Comparison of ENCODE assay signal across 8 mouse cellular contexts in the genomic region with DNA sequence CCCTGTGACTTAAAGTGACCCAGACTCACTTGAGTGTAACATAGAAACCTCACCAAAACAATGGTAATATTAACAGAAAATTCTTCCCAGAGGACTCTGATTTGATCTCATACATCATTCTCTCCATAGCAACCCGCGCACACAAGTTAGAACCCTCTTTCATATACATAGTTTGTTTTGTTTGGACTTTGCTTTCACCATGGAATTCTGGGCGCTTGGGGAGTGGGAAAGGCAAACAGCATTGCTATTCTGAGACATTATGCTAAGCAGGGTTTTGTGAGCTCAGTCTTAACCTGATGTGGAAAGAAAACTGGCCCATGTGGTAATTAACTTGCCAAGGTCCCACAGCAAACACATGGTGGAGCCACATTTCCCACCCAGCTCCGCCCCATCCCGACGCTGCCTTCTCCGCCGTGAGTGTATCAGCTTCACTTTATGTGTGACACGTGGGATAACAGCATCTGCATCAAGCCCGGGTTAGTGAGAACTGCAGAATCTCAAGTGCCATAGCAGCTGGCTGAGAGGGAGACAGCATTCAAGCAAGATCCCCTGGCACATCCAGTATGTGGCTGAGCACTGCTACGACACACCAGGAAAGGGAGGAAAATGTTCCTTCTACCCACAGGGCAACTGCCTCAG. TPM values are rescaled to one million over a fixed set of nuclear protein-coding genes. Genes with fewer than 3 reads are reported as not detected.
A peak's percentile ranks its signal among the peaks of the same experiment; 100 is the strongest.
DNase-seq lines count a peak whose midpoint lies in the region; ATAC-seq lines count a peak whose summit lies in the region.

No protein-coding gene starts in this region.

- no peak overlapping the region for H3K4me3 ChIP-seq in embryonic facial prominence, embryonic 11.5 days (ENCODE audit: low read depth, low read length)
- no peak overlapping the region for H3K4me3 ChIP-seq in hindbrain, embryonic 16.5 days (ENCODE audit: low read length)
- no peak overlapping the region for H3K4me3 ChIP-seq in midbrain, embryonic 13.5 days (replicated peaks)

- no peak overlapping the region for H3K27ac ChIP-seq in embryonic facial prominence, embryonic 11.5 days (replicated peaks; ENCODE audit: low read depth, low read length)
- no peak overlapping the region for H3K27ac ChIP-seq in hindbrain, embryonic 16.5 days (ENCODE audit: low read depth, low read length)
- H3K27ac ChIP-seq in midbrain, embryonic 13.5 days: no peak overlapping the region

- H3K27me3 ChIP-seq in embryonic facial prominence, embryonic 11.5 days (ENCODE audit: control insufficient read depth, insufficient read depth, low read length): no peaks in the 10 kb centered on the region
- H3K27me3 ChIP-seq in hindbrain, embryonic 16.5 days (replicated peaks; ENCODE audit: control insufficient read depth, insufficient read depth, low read length): no peaks in the 10 kb centered on the region
- no peaks in the 10 kb centered on the region for H3K27me3 ChIP-seq in midbrain, embryonic 13.5 days

- H3K9ac ChIP-seq in embryonic facial prominence, embryonic 11.5 days (replicated peaks; ENCODE audit: low read length): no peak overlapping the region
- H3K9ac ChIP-seq in hindbrain, embryonic 16.5 days (ENCODE audit: low read depth, low read length): no peak overlapping the region
- H3K9ac ChIP-seq in midbrain, embryonic 13.5 days (replicated peaks): no peak overlapping the region

- peak; percentile 41 for DNase-seq in embryo, embryonic 10 days (ENCODE audit: low spot score)
- no peak for DNase-seq in embryo, embryonic 10.5 days (ENCODE audit: low spot score)
- DNase-seq in embryonic facial prominence, embryonic 11.5 days (ENCODE audit: low spot score): peak; percentile 32
- no peak for DNase-seq in cerebellum, adult 11-12 months
- DNase-seq in cerebellum, postnatal 4 days (ENCODE audit: low spot score in 2 of 2): no peak
- no peak for DNase-seq in ovary, postnatal 10 days (ENCODE audit: low spot score)

- ATAC-seq in embryonic facial prominence, embryonic 11.5 days (replicated peaks; ENCODE audit: insufficient number of reproducible peaks, low FRiP score, low TSS enrichment, low read depth): no peak
- peak; percentile 66 for ATAC-seq in hindbrain, embryonic 16.5 days
- peak; percentile 77 for ATAC-seq in midbrain, embryonic 13.5 days

- H3K9me3 ChIP-seq in embryonic facial prominence, embryonic 11.5 days (replicated peaks; ENCODE audit: control insufficient read depth, low read length): no peaks in the 10 kb centered on the region
- H3K9me3 ChIP-seq in hindbrain, embryonic 16.5 days (ENCODE audit: control insufficient read depth, low read length): no peaks in the 10 kb centered on the region
- 0 out of 2 replicates have a peak, but pooled peaks cover 3% of the 10 kb centered on the region for H3K9me3 ChIP-seq in midbrain, embryonic 13.5 days

- H3K4me2 ChIP-seq in embryonic facial prominence, embryonic 11.5 days (ENCODE audit: low read depth, low read length): no peak overlapping the region
- H3K4me2 ChIP-seq in hindbrain, embryonic 16.5 days (ENCODE audit: low read length): peak overlapping the region; percentile 30
- peak overlapping the region; percentile 33 for H3K4me2 ChIP-seq in midbrain, embryonic 13.5 days (replicated peaks)

- H3K4me1 ChIP-seq in embryonic facial prominence, embryonic 11.5 days (ENCODE audit: control insufficient read depth, insufficient read depth, low read length): no peaks in the 10 kb centered on the region
- peaks cover 9% of the 10 kb centered on the region for H3K4me1 ChIP-seq in hindbrain, embryonic 16.5 days (ENCODE audit: control insufficient read depth, insufficient read depth, low read depth, low read length)
- peaks cover 14% of the 10 kb centered on the region for H3K4me1 ChIP-seq in midbrain, embryonic 13.5 days (replicated peaks)

- no peaks in the 10 kb centered on the region for H3K36me3 ChIP-seq in embryonic facial prominence, embryonic 11.5 days (replicated peaks; ENCODE audit: control insufficient read depth, insufficient read depth, low read depth, low read length)
- no peaks in the 10 kb centered on the region for H3K36me3 ChIP-seq in hindbrain, embryonic 16.5 days (ENCODE audit: control insufficient read depth, insufficient read depth, low read length)
- no peaks in the 10 kb centered on the region for H3K36me3 ChIP-seq in midbrain, embryonic 13.5 days

- 32% methylated on average over 11 of the region's 11 CpGs for WGBS in embryonic facial prominence, embryonic 11.5 days
- WGBS in hindbrain, embryonic 16.5 days: 28% methylated on average over 11 of the region's 11 CpGs
- 32% methylated on average over 11 of the region's 11 CpGs for WGBS in midbrain, embryonic 13.5 days

RNA-seq across cellular contexts. Expression of a gene that starts 7.3 kb away (rescaled TPM):
- polyA plus RNA-seq in embryonic facial prominence, embryonic 11.5 days (2014; fragmentation: Nextera tagmentation; extraction: Ambion mirVana): 8.9 and 9.9 TPM in 2 replicates
- polyA plus RNA-seq in hindbrain, embryonic 16.5 days (2015; fragmentation: Nextera tagmentation; extraction: Ambion mirVana): 21.6 and 22.6 TPM in 2 replicates
- polyA plus RNA-seq in midbrain, embryonic 13.5 days (2015; fragmentation: Nextera tagmentation; extraction: Ambion mirVana): 9.5 and 9.6 TPM in 2 replicates

Comparison
In these comparisons a context has a peak if more than half of its experiments do, and no peak if none do; other contexts are left out.
1. DNase-seq: peak in embryo, embryonic 10 days (single experiment) and embryonic facial prominence, embryonic 11.5 days (single experiment); none in embryo, embryonic 10.5 days (single experiment), cerebellum, adult 11-12 months (single experiment), cerebellum, postnatal 4 days (0 of 2) and ovary, postnatal 10 days (single experiment).